Mouse (Mus musculus): ENCODE data around the gene Acot7.
A peak's percentile ranks its signal among the peaks of the same experiment; 100 is the strongest.

The Acot7 gene

DNA sequence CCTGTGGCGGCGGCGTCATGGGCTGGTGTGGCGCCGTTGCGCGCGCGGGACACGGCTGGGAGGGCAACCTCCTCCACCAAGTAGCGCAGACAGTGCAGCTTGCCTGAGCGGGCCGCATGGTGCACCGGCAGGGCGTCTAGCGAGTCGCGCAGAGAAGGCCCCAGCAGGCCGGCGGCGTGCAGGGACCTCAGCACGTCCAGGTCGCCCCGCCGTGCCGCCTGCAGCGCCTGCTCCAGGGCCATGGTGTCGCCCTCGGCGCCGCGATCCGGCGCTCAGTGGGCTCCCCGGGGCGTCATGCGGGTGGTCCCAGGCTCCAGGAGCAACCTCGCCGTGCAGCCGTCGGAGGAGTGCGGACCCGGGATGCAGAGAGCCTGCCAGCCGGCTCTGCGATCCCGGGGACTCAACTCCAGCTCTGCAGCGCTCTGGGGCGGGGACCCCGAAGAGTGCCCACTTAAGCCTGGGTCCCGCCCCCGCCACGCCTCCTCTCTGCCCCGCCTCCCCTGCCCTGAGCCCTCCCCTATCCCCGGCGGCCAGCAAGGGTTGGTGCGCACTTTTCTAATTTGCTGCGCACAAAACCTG is 25.9 kb upstream of the Acot7 start, which contains the start of gene Espn:
TSS of gene Espn (minus strand) at position 406 of the 579 bp plus-strand sequence.
- no peak for DNase-seq

DNA sequence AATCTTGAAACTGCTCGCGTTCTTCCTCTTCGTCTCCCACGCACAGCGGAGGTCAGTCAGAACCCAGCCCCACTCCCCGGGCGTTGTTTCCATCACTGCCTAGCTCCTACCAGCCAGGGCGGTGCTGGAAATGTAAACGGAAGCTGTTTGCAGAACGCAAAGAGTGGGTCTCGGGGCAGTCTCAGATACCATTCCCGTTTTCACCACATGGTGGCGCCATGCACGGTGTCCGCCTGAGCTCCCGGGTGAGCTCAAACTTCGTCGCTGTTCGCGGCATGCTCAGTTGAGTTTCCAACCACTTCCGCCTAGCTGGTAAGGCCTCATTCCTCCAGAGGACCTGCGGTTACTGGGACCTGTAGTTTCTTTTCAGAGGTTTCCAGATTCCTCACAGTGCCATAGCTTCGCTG is 24.2 kb upstream of the Acot7 start:
- no peak for DNase-seq

DNA sequence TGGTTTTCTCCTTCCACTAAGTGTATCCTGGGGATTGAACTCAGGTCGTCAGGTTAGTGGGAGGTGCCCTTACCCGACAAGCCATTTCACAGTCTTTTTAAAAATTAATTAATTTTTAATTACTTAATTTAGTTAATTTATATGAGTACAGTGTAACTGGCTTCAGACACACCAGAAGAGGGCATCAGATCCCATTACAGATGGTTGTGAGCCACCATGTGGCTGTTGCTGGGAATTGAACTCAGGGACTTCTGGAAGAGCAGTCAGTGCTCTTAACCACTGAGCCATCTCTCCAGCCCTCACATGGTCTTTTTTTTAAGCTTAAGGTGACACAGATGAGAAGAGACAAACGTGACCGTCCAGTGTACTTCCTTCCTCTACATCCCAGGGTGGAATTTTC is 22.9 kb upstream of the Acot7 start:
- DNase-seq = no peak

DNA sequence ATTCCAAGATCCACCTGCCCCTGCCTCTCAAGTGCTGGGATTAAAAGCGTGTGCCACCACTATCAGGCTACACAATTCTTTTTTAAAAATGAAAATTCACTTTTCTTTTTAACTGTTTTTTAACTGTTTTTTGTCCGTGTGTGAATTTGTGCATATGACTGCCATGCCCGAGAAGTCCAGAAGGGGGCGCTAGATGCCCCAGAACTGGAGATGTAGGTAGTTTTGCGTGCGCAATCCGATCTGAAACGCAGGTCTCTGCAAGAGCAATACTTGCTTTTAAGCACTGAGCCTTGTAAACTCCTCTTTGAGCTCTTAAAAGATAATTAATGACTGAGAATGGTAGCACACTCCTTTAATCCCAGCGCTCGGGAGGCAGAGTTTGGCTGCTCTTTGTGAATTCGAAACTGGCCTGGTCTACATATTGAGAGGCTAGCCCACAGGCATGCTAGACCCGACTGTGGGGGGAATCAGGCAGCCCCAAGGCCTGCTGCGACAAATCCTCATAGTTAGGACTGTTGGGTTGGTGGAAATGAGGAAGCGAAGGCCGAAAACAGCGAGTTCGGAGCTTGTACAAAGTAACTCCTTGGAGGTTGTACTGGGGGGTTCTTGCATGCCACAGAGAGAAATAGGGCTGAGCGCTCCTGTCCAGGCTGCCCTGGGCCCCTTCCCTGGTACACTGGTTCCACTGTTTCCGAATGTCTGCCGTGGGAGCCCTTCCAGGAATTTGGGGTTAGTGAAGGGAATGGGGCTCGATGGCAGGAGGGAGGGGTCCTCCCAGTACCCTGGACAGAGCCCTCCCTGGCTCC is 20.0 kb upstream of the Acot7 start:
- DNase-seq = no peak

DNA sequence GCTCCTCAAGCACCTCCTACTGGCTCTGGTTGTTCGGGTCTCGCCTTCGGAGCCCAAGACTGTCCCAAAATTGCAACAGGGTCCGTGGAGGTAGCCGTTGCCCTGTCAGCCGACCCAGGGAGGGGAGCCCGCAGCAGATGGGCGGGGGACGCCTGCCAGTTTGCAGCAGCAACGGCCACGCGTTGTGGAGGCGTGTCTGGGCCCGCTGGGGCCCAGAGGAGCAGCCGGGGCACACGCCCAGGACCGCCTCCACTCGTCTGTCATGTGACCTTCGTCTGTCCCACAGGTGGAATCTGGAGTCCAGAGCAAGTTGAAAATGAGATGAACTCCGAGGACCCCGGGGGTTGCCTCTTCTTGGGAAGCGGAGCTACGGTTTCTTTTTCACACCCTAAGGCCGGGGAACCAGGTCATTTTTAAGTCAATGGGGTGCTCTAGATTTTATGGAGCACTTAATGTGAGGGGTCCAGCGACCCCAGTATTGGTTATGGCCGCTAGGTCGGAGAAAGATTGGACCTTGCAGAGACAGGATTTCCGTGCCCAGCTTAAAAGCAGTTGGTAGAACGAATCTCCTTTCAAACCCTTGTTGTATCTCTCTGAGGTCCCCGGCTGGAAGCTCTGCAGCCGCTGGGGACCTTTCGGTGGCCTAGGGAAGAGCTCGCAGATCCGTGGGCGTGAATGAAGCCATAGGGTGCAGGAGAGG is 19.2 kb upstream of the Acot7 start, which contains the start of gene Hes2:
TSS of gene Hes2 (plus strand) at position 283 of the 700 bp plus-strand sequence.
- no peak for DNase-seq

DNA sequence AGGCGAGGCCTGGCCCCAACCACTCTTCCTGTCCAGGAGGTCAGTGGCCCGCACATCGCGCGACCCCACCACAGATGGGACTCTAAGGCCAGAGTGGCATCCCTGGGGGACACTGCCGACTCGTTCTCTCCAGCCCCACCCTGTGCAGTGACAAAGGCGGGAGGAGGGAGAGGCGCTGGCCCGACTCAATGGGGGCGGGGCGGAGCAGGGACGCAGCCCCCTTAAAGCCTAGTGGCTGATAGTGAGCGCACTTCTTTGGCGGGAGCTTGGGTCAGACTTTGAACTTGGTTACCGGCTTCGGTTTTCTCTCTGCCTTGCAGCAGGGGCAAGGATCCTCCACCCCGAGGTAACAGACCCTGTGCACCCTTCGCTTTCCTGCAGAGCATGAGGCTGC is 18.7 kb upstream of the Acot7 start:
- DNase-seq = no peak

DNA sequence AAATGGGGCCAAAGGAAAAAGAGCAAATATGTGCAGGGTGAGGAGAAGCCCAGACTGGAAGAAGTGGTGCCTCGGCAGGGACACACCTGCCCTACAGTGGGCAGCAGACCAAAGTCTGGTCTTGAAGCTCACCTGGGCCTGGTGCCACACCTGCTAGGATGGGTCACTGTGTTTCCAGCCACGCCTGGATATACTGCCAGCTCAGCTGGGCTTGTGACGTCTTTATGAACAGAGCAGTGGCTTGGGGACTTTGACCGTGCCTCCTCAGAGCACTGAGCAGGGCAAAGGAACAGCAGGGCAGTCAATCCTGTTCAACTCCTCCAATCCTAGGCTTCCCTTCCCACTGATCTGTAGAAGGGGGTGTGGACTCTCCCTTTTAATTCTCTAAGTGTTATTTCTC is 17.2 kb upstream of the Acot7 start:
- DNase-seq = no peak

DNA sequence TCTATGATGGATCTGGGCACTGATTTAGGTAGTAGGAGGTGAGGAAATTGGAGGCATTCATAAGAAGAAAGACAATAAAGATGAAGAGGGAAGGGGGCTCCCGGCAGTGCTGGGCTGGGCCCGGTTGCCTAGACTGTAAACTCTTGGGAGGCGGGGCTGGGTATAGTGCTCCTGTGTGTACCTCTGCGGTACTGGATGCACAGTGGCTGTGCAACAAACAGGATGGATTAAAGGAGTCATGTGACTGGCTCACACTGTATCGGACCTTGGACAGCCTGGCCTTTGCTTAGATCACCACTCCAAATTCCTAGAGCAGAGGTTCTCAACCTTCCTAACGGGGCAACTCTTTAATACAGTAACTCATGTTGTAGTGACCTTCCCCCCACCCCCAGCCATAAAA is 16.3 kb upstream of the Acot7 start:
- no peak for DNase-seq

DNA sequence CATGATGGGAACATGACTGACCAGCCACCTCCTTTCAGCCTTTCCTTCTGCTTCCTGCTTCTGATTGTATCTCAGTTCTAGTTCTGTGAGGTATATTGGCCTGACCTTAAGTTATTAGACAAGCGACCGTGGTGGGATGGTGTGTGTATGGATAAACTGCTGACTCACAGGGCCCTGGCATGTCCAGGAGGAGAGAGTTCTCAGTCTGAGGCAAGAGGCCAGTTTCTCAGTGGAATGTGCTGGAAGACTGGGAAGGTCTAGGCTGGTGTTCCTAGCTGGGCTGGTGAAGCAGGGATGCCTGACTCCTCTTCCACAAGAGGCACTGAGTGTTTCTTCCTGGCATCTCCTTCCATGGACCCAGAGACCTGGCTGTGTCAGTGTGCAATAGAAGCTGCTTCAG is 15.2 kb upstream of the Acot7 start:
- DNase-seq = no peak

DNA sequence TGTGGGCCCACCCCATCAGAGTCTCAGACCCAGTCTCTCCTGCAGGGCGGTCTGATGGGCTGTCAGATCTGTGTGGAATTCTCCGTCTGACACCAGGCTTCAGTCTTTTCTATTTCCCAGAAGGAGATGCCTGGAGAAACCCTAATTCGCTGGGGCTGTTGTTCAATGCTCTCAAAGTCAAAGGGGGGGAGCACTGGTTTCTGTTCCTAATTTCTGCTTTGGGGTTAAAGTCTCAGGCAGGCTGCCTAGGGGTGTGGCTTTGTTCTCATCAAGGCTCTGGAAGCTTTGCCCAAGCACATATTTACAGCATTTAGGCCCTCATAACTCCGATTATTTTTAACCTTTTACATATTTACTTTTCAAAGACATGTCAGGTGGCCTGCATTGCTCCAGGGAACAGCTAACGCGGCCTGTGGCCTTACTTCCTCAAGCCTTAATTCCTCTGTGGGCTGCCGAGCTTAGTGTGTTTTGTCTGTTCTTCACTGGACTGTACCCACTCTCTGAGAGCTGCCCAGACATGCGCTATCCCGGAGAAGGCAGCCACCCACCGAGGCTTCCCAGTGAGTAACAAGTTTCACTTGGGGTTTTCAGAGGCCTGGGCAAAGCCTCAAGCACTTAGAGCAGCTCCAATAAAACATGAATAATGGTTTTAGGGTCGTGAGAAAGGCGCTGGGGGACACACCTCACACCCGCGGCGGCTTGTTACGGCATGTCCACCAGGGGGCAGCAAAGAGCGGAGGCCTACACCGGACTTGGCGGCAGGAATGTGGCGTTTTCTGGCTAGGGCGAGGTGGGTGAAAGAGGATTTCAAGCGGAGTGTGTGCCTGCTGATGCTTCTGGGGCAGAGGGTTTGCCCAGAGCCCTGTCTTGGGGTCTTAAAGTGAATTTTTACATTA is 12.7 kb upstream of the Acot7 start:
- peak; percentile 54 for DNase-seq

DNA sequence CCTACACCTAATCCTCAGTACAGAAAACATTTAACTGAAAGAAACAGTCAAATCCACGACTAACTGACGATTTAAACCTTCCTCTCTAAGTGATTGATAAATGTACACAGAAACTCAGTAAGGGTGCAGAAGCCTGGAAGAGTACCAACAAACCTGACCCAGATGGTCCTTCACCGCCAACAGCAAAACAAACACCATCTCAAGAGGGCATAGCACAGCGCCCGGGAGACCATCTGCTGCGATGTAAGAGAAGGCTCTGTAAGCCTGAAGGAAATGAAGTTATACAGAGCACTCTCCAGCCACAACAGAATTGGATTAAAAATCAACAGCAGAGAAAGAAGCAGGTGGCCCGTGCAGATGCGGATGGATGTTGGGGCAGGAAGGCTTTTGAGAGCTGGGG is 9.9 kb upstream of the Acot7 start:
- no peak for DNase-seq

DNA sequence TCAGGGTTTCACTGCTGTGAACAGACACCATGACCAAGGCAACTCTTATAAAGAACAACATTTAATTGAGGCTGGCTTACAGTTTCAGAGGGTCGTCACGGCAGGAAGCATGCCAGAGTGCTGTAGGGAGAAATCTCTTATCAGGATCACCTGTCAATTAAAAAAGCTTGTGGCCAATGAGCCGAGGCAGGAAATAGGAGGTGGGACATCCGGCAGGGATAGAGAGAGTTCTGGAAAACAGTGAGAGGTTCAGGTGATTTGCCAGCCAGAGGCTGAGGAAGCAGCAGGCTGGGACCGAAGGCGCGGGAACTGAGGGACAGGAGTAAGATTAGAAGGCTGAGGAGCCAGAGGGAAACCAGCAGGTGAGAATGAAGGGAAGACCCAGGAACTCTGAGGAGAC is 8.8 kb upstream of the Acot7 start:
- no peak for DNase-seq

DNA sequence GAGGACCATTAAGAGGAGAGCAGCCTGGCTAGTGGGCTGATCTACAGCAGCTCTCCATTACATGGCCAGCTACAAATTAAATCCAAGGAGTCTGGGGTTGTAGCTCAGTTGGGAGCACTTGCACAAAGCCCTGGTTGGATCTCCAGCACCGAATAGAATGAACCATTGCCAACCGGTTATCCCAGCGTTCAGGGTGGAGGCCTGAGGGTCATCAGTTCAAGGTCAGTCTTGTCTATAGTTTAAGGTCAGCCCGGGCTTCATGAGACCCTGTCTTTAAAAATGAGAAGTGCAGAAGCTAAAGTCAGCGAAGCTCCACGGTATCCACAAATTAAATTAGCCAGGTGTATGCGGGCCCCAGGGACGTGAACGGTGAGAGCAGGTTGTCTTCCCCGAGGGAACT is 7.6 kb upstream of the Acot7 start:
- no peak for DNase-seq

DNA sequence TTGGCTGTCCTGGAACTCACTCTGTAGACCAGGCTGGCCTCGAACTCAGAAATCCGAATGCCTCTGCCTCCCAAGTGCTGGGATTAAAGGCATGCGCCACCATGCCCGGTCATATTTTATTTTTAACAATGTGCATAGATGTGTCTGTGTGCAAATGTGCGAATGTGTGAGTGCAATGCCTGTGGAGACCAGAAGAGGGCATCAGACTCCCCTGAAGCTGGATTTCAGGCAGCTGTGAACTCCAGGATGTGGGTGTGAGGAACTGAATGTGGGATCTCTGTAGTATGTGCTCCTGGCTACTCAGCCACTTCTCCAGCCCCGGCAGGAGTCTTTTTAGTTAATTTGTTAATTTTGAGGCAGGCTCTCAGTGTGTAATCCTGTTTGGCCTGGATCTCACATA is 6.4 kb upstream of the Acot7 start:
- no peak for DNase-seq

DNA sequence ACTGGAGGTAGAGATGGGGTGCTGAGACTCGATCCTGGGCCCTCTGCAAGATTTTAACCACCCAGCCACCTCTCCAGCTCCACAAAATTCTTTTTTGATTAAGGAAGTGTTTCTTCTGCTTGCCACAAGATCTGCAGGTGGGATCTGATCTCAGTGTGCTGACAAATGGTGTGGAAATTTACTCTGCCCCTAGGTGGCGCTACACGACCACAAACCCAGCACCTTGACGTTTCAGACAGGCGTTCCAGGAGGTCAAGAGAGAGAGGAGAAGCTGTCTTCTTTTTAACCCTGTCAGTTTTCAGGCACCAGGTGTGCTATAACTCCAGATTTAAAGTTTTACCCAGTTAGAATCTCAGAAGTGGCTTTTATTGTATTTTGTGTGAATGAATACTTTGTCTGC is 4.9 kb upstream of the Acot7 start:
- DNase-seq = peak; percentile 80

DNA sequence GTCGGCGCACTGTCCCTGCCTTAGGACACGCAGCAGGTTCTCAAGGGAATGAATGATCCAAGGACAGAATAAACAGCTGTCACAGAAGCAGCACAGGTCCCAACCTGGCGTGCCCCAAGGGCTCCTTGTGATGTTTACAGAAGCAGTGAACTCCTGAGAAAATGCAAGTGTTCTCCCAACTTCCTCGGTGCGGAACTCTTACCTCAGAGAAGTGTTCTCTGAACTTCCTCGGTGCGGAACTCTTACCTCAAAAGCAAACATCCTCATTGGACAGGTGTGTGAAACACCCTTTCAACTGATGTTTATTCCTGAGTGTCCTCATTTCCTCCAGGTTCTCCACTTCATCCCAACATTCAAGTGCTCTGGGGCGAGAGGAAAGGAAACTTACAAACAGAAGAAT is 4.0 kb upstream of the Acot7 start:
- DNase-seq = no peak

DNA sequence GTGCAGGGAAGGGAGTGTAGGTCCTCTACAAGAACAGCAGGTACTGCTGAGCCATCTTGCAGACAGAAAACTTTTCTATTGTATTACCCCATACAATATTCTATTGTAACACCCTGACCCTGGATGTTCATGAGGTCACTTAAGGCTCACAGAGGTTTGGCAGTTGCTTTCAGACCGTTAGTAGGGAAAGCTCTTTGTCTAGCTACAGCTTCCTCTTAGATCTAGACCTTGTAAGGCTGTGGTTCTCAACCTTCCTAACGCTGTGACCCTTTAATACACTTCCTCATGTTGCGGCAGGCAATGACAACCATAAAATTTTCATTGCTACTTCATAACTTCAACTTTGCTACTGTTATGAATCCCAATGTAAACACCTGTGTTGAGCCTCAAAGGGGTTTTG is 1.3 kb upstream of the Acot7 start:
- no peak for DNase-seq

DNA sequence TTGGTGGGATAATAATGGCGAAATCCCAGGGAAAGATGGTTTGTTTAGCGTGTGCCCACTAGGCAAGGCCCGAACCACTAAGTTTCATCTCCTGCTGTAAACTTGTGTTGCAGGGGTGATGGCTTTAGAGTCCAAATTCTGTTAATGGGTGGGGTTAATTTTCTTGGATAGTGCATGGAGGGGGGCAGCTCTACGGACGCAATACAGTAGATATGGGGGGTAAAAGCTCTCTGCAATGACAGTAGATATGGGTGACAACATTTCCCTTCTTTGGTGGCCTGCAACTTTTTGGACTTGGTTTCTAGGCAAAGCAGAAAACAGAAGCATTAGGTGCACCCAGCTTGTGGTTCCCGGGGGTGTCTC is 779 bp upstream of the Acot7 start:
- no peak for DNase-seq

DNA sequence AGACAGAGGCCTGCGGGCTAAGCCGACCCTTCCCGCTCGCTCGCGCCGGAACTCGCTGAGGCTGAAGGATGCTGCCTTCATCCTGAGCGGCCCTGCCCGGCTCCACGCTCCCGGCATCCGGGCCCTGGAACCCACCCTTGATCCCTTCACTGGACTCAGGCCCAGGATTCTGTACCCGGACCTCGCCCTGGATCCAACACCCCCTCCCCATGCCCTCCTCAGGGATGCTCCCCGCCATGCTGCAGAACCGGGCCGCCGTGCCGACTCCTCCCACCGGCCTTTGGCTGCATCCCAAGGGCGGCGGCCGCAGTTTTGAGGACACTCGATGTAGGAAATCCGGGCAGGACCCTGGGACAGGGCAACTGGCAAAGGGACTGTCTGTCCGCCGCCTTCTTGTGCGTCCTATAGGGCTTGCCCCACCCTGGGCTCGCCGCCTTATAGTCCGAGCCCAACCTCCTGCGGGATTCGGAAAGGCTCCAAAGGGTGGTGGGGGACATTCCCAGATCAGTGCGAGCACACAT is 470 bp downstream of the Acot7 start:
- peak; percentile 87 for DNase-seq

DNA sequence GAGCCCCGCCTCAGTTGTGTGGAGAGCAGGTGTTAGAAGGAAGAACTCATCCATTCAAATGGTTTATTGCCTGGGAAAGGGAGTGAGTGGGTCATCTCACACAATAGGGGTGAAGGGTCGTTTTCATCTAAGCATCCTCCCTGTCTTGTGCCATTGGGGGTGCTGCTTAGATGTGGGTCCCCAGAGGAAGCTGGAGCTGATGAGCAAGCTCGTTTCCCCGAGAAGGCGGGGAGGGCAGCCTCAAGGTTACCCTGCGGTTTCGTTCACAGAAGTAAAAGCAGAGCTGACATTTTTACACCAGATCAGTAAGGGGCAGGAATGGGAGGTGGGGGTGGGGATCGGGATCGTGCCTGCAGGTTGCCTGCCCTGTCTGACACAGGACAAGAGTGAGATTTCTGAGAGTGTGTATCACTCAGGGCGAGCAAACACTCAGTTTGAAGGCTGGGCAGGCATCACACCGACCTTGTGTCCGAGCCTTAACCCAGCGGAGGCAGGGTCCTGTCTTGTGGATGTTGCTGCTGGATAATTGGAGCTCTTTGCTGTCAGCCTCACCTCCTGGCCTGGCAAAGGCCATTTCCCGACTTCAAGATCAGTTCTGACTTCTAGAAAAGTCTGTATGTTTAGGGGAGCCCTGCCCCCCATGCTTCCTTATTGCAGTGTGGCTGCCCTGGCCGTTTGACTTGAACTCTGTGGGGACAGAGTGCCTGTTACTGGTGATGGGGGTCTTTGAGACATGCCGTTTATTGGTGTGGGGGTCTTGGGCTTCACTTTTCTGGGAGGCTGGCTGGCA is 1.2 kb downstream of the Acot7 start:
- DNase-seq = peak; percentile 65

DNA sequence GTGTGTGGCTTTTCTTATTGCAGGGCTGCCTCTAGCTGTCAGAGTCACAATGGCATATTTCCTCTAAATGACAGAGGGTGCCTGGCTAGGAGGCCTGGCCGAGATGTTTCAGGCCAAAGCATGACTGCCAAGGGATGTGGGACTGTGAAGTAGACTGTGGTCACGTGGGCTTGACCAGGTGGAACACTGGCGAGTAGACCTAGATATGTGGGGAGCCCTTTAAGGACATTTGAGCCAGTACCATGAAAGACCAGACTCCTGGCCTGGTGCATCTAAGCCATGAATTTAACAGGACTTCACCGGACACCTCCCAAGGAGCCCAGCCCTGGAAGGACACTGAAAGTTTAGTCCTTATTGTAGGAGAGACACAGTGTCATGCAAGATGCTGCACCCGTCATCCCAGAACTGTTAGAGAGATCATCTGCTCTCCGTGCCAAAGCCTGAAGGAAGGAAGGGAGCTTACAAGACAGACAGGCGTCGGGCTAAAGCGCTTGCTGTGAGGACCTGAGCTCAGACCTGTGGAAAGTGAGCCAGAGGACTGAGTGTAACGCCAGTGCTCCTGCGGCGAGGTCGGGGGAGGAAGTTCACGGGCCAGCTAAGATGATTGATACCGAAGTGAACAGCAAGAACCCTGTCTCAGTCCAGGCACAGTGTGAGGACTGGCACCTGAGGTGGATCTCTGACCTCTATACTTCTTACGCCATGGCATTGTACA is 2.2 kb downstream of the Acot7 start:
- peak; percentile 91 for DNase-seq
